Mouse (Mus musculus): Measurements from ENCODE around the gene 4930451I11Rik.

GRCm38 (mm10) chr7:126781661-126782370, 49.6 kb downstream of the 4930451I11Rik start:
- no peak for TF ChIP-seq CTCF (IDR thresholded peaks at IDR 0.05; ENCODE audit: borderline replicate concordance, insufficient read depth, low read length)
- no peak for TF ChIP-seq POLR2A (IDR thresholded peaks at IDR 0.05; ENCODE audit: low read depth, low read length)

Data from embryonic fibroblast, embryonic 13.5 days (primary cell).